Mouse (Mus musculus) kidney, postnatal 10 days (tissue): ENCODE measurements around the gene Ppara.
A peak's percentile ranks its signal among the peaks of the same experiment; 100 is the strongest.

Experiments used
- DNase-seq: peaks from one replicate; pipeline ENCODE4 v3.0.0; 2021; ENCODE audit warnings: mixed read lengths

The Ppara gene

DNA sequence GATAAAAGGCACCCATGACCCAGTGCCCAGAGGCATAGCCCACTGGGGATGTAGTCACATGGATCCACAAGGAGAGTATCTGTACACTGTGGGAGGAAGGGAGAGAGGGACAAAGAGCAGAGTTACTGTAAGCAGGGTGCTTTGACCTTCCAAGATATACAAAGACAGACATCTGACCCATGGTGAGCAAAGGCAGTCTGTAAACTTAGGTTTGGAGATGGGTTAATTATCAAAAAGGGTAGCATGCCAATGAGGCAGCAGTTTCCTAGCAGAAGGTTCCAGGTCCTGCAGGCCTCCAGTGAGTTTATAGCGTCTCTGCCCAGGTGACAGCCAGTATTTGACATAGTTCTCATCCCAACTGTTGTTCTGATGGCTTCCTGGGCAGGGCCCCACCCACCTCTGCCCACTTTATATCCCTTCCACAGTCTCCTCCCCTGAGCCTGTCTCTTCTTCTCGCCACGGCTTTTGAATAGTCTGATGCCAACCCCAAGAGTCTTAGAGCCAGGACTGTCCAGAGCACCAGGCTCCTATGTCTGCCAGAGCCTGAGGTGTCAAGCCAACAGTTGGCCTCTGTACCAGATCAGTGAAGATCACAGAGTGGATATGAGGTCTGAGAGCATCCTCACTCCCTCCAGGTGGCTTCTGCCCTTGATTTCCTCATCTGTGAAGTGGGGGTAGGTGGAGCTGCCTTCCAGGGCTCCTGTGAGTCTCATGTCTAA, 2.7 kb upstream of the Ppara start:
- no peak for DNase-seq

DNA sequence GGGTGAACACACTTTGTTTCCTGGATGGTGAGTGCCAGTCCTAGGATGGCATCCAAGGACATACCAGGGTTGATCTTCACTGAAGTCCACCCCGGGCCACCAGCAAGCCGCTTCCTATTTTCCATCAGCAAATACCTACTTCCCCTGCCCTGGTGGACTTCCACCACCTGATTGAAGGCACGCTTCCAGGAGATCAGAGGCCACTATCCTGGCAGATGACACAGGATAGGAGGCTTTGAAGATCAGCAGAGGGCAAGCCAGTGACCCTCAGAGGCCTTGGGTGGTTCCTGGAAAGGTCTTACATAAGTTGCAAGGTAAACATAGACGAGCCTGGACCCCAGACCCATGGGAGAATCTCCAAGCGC, 2.2 kb upstream of the Ppara start:
- DNase-seq: peak; percentile 68

DNA sequence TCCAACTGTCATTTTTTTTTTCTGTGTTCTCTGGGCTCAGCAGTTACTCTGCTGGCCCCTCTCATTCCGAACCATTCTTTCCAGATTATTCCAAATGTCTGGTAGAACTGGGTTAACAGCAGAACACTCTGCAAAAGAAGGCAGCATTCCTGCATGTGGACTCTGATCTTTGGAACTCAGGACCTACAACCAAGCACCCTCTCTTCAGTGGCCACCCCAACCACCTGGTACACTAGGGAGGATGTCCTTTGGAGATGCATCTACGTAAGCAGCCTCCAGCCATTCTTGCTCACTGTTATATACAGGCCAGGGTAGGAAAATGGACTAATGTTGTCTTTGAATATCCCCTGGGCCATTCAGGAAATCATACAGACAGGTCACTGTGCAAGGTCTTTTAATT, 1.1 kb upstream of the Ppara start:
- peak; percentile 44 for DNase-seq

DNA sequence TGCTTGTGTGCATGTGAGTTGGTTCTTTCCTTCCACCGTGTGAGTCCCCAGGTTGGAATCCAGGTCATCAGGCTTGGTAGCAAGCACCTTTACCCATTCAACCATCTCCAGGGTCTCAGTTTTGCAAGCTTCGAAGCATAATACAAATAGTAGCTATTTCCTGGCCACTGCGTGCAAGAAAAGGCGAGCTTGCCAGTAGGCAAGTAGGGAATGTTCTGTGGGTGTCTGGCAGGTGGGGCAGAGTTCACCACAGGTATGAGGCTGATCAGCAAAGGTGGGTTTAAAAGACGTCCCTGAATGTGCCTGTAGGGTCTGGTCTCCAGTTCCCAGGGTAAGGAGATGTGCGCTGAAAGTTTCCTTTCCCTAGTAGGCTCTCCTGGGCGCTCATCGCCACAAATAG, 635 bp upstream of the Ppara start:
- DNase-seq: no peak

DNA sequence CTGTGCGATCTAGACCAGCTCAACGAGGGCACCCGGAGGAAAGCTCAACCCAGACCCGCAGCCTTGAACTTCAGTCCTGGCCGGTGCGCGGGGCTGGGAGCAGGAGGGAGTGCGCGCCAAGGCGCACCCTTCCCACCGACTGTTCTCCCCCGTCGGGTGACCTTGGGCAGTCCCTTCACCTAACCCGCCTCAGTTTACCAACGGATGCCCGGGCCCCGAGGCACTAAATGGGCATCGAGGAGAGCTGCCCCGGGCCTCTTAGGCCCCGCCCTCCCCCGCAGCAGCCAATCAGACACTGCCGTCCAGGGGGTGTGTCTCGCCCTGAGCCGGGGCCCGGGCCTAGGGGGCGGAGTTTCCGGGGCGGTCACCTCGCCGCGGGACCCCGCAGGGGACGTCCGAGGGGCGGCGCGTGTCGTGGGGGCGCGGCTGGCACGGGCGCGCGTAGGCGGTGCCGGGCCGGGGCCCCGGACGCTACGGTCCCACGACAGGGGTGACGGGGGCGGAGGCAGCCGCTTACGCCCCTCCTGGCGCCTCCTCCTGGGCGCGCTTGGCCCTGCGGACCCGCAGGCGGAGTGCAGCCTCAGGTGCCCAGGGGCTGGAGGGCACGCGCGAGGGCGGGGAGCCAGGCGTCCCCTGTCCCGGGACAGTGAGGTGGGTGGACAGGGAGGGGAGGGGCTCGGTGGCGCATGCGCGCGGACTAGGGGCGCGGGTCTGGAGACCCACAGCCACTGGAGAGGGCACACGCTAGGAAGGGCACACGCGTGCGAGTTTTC, 466 bp downstream of the Ppara start:
- DNase-seq: peak; percentile 98

DNA sequence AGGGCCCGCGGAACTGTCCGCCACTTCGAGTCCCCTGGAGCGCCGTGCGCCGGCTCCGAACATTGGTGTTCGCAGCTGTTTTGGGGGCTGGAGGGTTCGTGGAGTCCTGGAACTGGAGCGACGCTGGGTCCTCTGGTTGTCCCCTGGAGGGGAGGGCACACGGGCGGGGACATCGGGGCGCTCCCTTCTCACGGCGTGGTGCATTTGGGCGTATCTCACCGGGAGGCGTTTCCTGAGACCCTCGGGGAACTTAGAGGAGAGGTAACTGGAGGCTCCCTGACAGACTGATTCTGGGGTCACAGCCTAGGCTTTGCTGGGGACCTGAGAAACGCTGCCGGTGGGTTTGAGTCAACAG, 1.0 kb downstream of the Ppara start:
- DNase-seq: no peak

DNA sequence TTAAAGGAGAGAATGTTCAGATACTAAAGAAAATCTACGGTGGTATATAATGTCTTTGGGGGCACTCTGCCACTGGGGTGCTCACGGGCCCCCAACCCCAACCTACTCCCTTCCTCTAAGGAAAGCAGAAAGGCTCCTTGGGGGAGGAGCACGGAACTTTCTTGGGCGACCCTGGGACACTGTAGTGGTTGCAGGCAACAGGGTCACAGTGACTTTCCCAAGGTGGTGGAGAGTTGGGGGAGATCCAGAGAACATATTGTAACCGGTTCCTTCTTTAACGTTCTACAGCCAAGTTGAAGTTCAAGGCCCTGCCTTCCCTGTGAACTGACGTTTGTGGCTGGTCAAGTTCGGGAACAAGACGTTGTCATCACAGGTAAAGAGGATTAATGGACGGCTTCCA, 1.7 kb downstream of the Ppara start:
- DNase-seq: no peak

DNA sequence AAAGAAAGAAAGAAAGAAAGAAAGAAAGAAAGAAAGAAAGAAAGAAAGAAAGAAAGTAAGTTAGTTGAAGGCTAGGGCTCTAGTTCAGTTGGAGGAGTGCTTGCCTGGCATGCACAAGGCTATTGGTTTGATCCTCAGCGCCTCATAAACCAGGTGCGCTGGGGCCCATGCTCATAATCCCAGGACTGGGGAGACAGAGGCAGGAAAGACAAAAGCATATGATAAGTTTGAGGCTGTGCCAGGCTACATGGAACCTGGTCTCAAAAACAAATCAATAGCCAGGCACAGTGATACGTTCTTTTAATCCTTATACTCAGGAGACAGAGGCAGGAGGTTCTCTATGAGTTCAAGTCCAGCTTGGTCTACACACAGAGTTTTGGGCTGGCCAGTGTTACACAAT, 3.6 kb downstream of the Ppara start:
- DNase-seq: no peak

DNA sequence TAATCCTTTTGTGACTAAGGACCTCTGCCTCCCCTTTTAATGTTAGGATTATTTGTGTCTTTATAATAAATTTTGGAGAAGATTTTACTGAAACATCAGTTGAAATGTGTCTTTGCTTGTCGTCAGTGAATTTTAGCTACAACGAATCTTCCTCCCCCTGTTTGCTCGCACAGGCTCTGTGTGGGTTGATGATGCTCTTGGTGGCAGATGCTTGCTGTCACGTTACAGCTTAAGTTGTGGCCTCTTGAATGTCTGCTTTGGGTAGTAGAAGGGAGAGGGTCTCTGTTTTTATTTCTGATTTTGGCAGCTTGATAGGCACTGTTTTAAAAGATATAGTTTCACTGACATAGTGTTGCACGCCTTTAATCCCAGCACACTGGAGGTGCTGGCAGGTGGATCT, 4.2 kb downstream of the Ppara start:
- DNase-seq: no peak

DNA sequence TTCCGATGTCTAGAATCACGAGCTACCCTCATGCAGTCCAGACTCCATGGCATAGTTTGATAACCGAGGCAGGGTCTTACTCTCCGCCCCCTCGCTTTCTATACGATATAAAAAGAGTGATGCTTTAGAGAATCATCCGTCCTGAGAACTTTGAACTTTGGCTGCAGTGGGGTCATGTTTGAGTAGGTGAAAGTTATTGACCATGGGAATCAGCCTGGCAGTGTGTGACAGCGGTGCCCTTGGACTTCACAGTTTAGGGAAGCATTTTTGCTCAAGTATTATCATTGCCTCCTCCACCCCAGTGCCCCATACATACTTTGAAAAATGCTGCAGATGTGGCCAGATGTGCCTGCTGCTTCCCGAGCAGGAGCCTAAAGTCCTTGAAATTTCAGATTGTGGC, 7.8 kb downstream of the Ppara start:
- no peak for DNase-seq

DNA sequence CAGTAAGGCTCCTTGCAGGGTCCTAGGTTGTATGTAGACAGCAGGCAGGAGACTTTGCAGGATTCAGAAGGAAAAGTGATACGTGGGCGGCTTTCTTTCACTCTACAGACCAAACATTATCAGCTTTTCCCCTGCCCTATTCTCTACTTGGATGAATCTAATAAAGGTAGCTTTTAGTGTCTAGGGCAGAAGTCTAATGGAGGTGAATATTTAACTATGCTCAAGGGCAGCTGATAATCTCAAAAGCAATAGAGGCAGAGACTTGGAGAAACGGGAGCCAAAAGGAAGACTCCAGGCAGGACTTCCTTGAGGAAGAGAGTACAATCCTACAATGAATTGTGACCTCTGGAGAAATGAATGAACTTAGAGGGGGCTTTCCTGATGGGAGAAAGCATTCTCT, 9.2 kb downstream of the Ppara start:
- DNase-seq: no peak

DNA sequence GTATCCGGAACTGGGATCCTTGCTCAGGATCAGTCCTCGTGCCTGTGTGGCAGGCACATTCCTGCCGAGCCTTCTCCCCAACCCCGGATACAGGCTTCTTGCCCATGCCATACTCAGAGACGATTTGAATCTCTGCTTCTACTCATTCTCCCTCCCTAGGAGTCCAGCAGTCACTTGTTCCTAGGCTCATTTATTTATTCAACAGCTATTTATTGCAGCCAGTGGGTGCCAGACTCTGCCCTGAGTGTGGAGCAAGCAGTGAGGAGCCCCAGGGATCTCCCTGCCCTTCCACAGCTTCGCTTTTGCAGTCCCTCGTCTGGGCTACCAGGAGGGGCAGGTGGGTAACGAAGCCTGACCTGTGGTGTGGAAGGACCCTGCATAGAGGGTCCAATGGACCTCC, 11.4 kb downstream of the Ppara start:
- DNase-seq: no peak

DNA sequence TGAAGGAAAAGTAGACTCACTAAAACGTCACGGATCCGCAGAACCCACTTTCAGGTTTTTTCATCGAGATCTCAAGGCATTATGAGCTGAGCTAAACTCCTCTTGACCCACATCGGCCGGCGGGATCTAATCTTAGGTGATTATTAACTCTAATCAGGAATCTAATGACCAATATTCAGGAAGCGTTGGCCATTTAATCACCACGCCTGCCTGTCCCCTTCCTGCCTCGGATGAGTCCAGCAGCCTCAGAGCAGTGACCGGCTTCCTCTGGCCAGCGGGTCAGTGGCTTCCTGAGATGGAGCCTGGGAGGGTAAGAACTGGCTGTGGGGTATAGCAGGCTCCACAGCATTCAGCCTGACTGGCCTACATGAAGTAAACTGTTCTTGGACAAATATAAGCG, 11.9 kb downstream of the Ppara start:
- peak; percentile 26 for DNase-seq

DNA sequence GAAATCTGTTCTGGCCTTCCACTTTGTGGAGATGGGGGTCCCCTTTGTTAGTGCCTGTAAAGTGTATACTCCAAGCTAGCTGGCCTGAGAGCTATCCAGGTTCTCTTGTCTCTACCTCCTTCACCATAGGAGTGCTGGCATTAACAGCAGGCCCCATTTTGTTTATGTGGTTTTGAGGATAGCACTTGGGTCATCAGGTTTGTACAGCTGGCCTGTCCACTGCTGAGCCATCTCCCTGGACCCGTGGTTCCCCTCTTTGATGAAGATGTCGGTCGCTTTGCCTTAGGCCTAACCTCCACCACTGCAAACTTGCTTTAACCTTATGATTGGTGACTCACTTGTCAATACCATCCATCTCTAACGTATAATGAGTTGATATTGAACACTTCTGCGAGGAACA, 13.2 kb downstream of the Ppara start:
- no peak for DNase-seq

DNA sequence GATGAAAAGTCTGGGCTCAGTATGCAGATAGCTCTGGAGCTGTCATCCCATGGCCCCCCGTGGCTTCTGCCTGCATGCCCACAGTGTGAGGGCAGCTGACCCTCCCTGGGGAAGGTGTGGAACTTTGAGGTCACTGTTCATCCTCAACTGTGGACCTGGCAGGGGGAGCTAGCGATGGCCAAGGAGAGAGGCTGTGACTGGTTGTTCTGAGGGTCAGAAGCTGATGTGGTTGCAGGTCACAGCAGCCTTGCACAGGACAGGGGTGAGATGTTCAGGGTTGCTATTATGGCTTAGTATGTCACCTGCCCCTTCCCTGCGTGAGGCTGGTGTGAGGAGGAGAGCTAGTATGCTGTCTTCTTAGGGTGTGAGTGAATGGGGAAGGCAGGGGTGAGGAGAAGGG, 13.7 kb downstream of the Ppara start:
- DNase-seq: no peak

DNA sequence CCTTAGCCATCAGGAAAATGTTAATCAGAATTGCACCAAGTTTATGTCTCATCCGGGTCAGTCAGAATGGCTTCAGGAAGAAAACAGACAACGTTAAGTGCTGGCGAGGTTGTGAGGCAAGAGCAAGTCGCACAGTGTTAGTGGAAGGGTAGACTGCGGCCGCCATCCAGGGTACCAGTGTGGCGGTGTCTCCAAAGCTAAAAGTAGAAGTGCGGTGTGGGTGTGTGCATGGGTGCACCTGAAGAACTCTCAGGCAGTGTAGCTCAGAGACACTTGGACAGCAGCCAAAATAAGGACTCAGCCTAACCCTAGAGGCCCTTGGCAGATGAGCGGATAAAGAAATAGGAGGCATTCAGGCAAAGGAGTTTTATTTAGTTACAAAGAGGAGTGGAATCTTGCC, 14.4 kb downstream of the Ppara start:
- DNase-seq: no peak

DNA sequence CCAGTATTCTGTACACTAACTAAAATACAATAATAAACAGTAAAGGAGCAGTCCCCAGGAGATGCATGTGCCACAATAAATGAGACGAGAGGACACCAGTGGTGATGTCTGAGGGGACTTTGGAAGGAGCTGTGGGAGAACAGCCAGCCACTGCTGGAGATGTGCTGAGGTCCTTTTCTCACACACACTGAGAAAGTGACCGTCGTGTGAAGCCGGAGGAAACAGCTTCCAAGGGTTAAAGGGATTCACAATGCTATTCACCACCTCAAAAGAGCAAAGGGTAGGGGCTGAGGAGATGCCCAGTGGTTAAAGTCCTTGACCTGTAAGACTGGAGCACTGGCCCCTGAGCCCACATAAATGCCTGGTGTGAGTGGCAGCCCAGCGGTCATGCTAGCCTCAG, 15.3 kb downstream of the Ppara start:
- no peak for DNase-seq

DNA sequence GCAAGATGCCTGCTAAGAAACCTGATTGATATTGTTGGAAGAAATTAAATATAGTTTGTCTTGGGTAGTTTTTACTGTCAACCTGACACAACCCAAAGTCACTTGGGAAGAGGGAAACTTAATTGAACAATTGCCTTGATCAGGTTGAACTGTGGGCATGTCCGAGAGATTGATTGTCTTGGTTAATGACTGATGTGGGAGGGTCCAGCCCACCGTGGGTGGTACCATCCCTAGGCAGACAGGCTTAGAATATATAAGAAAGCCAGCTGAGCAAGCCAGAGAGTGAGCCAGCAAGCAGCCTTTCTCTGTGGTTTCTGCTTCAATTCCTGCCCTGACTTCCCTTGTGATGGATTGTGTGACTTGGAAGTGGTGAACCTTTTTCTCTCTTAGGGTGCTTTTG, 17.9 kb downstream of the Ppara start:
- no peak for DNase-seq

DNA sequence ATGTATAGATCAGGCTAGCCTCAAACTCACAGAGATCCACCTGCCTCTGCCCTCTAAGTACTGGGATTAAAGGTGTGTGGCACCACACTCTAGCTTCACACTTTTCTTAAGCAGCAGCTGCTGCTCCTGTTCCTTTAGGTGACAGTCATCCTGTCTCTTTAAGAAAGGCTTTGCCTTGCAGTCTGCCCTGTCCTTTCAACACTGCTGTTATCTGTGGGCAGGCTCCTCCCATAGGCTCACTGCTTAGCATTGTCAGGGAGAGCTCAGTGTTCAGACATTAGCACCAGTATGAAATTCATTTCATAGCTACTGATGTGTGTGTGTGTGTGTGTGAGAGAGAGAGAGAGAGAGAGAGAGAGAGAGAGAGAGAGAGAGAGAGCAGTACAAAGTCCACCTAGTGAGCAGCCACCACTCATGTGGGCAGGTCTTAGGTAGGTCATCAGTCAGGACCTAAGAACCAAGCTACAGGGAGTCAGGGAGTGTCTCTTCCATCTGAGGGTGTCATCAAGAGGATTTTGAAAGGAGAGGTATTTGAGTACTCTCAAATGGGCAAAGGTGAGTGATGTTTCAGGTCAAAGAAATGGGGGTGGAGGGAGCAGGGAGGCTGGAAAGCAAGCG, 19.4 kb downstream of the Ppara start:
- DNase-seq: no peak

DNA sequence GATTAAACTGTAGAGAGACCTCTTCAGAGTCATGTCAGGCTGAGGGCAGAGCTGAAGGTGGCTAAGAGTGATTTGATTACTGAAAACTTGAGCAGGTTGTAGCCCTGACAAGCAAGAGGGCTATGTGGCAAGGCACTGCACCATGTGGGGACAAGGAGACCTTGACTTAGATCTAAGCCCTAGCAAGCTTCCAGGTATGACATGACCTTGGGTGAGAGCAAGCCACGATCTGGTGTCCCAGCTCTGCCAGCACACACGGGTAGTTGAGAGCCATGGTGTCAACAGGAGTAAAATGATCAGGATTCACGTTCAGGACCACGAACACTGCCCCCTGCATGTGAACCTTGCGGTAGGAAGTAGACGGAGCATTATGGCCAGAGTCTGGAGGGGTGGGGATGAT, 20.4 kb downstream of the Ppara start:
- no peak for DNase-seq

DNA sequence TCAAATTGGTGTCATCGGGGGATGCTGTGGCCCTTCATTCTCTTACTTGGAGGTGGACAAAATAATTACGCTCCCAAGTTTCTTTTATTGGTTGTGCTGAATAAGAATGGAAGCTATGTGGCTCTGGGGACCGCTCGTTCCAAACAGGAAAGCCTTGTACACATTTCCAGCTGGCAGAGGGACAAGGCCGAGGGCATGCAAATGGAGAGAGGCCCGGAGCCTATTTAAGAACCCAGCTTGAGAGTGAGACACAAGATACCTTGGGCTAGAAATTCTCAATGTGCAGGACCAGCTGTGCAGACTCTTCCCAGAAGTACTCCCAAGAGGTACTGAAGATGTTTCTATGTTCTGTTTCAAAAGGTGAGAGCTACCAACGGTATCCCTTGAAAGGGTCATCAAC, 21.8 kb downstream of the Ppara start:
- no peak for DNase-seq

DNA sequence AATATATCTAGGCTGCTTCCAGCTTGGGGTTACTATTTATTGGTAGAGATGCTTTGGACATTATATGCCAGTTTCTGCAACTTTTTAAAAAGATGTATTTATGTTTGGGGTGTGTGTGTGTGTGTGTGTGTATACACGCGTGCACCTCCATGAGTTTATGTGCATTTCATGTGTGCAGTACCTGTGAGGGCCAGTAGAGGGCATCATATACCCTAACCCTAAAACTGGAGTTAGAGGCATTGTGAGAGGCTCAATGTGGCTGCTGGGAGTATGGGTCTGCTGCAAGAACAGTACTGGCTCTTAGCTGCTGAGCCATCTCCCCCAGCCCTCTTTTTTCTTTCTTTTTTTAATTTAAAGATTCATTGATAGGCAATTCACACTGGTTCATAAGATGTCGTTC, 23.0 kb downstream of the Ppara start:
- no peak for DNase-seq

DNA sequence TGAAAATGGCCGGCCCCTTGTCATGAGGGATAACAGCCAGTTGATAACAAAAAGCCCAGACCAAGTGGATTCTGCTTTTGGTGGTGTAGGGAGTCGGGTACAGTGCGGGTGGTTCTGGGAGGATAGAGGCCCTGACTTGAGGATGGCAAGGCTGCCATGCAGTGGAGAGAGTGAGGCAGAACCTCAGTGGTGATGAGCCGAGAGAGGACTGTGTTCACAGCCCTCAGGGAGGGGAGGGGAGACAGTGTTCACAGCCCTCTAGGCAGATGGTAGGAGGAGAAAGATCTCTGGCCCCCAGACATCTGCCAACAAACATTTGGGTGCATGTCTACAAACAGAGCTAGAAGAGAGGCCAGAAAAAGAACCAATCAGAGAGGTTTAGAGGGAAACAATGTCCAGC, 28.0 kb downstream of the Ppara start:
- DNase-seq: no peak

DNA sequence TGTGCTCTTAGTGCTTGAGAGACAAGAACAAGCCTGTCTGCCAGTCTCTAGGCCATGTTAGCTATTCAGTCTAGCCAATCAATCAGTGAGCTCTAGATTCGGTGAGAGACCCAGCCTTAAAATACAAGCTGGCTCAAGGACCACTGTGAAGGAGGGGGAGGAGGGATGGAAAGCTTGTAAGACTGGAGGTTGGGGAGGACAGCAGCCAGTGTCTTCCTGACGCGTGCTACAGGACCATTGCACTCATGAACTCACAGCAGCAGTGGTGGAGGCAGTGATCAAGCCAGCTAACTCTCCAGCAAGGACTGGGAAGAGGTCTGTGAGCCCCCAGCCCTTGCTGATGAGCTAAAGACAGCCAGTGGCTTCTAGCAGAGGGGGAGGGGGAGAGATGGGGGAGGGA, 30.2 kb downstream of the Ppara start:
- DNase-seq: no peak

DNA sequence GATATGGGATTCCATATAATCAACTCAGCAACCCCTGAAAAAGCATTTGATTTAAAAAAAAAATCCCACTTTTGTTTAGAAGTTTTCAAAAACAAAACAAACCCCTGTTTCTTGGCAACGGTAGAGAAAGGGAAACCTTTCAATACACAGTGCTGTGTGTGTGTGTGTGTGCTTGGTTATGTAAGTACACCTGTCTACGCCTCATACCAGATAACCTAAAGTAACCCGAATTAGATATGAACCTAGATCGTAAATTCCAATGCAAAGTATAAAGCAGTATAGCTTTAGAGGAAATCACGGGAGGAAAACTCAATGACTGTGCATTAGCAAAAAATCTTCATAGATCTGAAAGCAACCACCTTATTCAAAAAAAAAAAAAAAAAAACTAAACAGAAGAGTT, 31.9 kb downstream of the Ppara start:
- no peak for DNase-seq
